Mouse (Mus musculus) brown adipose tissue, adult 24 weeks (tissue): ENCODE measurements around the gene Sema3b. TPM values are rescaled to one million over a fixed set of nuclear protein-coding genes. Genes with fewer than 3 reads are reported as not detected.
A peak's percentile ranks its signal among the peaks of the same experiment; 100 is the strongest.

ENCODE experiments used
- H3K27ac ChIP-seq: fragments of 200-500 bp; replicated peaks from 2 replicates; pipeline ENCODE4 v1.5.1; 2012; ENCODE audit warnings: low read depth, mild to moderate bottlenecking, low read length
- H3K4me1 ChIP-seq: fragments of 200-500 bp; 2 replicates; pipeline ENCODE4 v1.6.1; 2012; ENCODE audit warnings: low read length, mixed read lengths; ENCODE audit not compliant: control insufficient read depth, insufficient read depth, insufficient read length
- H3K4me3 ChIP-seq: fragments of 200-500 bp; 2 replicates; pipeline ENCODE4 v1.5.1; 2012; ENCODE audit warnings: low read depth, mild to moderate bottlenecking, low read length, moderate library complexity; ENCODE audit not compliant: insufficient read depth
- polyA plus RNA-seq: library from polyadenylated mRNA; stranded (reverse); fragments of >200 nt; gene quantifications from 2 replicates; pipeline ENCODE4 v1.2.4, GENCODE M21; 2012; ENCODE audit not compliant: missing spikeins, insufficient read depth, insufficient read length

Sema3b gene
- polyA plus RNA-seq, 1 experiment, result 3.3 TPM

DNA sequence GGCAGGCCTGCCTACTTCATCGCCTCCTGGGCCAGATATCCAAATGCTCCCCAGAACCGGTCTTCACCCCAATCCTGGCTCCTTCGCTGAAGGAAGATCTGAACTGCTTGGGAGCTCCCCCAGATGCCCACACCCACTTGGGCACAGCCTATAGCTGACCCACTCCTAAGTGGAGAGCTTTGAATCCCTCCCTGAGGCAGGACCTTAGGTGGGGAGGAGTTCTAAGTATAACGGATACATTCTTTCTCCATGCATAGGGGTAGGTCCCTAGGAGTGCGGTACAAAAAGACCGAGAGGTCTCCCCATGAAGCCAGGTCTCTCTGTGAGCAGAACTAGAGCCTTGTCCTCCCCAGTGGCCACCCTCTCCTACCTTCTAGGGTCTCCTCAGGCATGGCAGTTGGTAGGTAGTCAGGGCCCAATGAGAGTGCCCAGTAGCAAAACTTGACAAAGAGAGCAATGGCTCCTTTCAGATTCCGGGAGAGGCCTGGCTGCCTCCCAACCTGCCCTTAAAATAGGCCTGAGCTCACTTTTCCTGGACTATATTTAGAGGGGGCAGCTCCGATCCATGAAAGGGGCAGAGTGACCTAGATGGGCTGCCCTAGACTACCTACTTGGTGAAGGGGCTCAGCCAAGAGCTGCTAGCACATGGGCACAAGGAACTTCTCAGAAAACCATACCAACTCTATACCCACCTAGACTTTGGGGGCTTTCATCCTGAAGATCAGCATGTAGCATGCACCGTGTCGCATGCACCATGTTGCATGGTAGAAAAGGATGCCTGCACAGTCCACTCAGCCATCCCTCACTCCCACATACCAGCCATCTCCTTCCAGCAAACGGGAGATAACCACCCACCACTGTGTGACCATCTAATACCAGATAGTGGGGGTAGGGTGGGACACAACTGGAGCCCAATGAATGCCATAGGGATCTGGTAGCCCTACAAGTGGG, 12.1 kb downstream of the Sema3b start:
- Histone ChIP-seq H3K27ac (peak overlapping the region; percentile 66), H3K4me1 (peaks cover 15% of the 10 kb centered on the region), H3K4me3 (peak overlapping the region; percentile 2; the same call in 1 of the 2 replicates)

DNA sequence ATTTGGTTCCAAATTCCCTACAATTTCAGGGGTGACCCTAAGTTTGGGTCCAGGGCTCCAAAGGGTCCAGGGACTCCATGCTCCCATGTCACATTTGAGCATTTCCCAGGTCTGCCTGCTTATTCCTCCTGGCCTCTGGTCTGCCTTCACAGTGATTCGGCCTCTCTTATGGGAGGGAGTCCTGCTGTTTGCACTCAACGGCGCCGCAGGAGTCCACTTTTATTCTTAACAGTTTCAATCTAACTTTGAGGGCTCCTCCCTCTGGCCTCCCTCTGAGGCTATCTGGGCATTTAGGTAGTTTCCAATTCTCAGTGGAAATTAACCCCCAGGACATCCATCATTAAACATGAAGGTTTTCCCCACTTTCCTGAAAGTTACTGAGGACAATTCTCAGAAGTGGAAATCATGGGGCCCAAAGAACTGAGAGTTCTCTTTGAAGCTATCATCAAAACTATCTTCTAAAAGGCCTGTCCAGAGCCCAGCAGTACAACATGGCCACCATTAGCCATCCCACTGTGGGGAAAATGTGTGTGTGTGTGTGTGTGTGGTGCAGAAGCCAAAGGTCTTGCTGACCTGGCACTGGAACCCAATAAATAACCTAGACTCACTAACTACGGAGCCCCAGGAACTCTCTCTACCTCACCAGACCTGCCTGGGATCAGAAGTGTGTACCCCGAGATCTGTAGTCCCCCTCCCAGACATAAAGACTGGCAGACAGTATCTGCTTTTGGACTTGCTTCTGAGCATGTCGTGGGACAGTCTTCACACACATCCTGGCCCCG, 14.6 kb downstream of the Sema3b start:
- Histone ChIP-seq H3K4me3 (no peak overlapping the region), H3K27ac (no peak overlapping the region), H3K4me1 (peaks cover 15% of the 10 kb centered on the region)

DNA sequence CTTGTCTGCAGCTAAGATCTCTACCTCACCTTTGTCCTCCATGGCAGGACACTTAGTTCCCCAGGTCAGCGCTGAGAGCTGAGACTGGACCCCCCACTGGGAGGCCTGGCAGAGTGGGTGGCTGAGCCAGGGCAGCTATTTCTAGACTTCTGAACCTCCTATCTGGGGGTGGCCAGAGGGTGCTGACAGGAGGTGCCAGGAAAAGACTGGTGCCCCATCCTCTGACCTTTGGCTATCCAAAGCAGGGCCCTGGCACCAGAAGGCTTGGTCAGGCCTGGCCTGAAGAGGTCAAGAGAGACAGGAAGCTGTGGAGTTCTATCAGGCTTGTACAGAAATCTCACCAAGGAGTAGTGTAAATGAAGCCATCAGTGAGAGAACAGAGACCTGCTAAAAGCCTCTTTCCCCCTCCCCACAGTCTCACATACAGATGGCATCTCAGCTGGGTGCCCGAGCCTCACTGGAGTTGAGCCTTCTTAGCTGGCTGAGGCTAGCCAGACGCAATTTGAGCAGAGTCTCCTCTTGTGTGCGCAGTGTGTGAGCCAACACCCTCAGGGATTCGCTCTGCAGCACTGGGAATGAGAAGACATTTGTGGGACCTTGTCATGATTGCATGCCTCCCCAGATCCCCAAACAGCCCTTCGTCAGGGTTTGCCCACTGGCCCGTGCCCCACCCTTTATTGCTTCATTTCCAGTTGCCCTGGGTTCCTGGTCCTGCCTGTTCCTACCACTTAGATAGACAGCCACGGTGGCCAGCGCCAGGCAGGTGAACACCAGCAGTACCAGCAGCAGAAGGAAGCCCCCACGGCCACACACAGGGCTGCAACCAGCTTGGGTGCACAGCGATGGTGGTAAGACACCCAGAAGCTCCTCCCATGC, 15.7 kb downstream of the Sema3b start:
- H3K4me3 ChIP-seq, result no peak overlapping the region

DNA sequence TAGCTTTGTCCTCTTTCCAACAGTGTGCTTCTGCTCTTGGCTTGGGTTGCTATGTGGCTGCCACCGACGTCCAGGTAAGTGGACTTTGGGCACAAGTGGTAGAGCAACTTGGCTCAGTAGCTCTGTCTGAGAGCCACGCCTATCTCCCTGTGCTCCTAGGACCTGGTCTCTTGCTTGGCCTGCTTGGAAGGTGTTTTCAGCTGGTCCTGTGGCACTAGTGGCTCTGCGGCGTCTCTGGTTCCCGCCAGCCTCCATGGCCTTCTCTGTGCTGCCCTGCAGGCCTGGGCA, 18.3 kb downstream of the Sema3b start:
- no peak overlapping the region for H3K4me3 ChIP-seq
- no peak overlapping the region for H3K27ac ChIP-seq
- peaks cover 12% of the 10 kb centered on the region for H3K4me1 ChIP-seq

More for the DNA sequence above, 15.7 kb downstream of the Sema3b start:
- H3K4me1 ChIP-seq, result peaks cover 19% of the 10 kb centered on the region
- peak overlapping the region; percentile 26; the same call in 1 of the 2 replicates for H3K27ac ChIP-seq

DNA sequence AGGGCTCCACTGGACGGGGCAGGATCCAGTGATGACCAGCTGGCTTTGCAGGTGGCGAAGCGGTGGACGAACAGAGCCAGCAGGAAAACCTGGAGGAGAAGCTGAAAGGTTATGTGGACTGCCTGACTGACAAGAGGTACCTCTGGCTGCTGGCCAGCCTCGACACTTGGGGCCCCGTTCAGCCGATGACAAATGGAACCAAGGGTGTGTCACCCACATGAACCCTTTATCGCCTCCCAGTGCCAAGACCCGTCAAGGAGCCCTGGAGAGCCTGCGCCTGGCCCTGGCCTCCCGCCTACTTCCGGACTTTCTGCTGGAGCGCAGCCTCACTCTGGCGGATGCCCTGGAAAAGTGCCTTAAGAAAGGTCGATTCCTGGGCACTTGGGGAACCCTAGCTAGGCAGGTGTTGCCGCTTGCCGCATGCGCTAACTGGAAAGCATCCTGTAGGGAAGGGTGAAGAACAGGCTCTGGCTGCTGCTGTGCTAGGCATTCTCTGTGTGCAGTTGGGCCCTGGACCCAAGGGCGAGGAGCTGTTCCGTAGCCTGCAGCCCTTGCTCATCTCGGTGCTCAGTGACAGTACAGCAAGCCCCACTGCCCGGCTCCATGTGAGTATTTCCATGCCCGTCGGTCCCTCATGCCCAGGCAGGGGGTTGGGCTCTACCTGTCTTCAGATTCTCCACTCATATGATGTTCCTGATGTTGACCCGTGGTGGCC, 18.8 kb downstream of the Sema3b start:
- H3K27ac ChIP-seq, result no peak overlapping the region

DNA sequence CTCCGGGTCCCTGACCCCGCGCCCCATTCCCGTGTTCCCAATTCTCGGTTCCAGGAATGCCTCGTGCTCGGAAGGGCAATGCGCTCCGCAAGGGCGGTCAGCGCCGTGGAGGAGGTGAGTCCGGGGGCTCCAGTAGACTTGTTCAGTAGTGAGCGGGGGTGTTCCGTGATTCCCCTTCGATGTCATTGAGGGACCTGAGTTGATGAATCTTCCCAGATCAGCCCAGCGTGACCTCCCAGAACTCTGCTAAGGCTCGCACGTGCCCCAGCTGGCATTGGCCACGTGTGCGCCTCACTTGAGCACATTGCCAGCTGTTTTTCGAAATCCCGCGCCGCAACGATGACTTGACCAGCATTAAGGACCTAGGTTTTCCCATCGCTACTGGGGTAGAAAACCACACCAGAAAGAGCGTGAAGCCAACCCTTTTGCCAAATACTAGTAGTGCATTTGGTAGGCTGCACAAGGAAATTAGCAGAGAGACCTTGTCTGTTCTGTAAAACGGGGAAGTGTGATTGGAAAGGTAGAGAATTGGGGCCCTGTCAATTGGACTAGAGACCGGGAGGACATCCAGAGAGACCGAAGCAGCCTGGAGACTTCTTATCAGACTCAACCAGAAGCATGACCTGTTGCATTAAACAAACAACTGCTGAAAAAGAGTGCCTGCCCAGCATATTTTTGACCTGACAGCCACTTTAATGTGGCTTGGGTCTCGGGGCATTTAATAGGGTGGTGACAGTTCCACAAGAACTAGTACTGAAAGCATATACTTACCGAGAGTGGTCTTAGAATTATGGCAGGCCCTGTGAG, 21.0 kb downstream of the Sema3b start:
- peak overlapping the region; percentile 63 for H3K4me3 ChIP-seq
- peaks cover 7% of the 10 kb centered on the region for H3K4me1 ChIP-seq
- H3K27ac ChIP-seq, result 0 out of 2 replicates have a peak overlapping the region, but pooled peaks have one; percentile 4

More for the DNA sequence above, 18.8 kb downstream of the Sema3b start:
- Histone ChIP-seq H3K4me3 (no peak overlapping the region), H3K4me1 (peaks cover 12% of the 10 kb centered on the region)

DNA sequence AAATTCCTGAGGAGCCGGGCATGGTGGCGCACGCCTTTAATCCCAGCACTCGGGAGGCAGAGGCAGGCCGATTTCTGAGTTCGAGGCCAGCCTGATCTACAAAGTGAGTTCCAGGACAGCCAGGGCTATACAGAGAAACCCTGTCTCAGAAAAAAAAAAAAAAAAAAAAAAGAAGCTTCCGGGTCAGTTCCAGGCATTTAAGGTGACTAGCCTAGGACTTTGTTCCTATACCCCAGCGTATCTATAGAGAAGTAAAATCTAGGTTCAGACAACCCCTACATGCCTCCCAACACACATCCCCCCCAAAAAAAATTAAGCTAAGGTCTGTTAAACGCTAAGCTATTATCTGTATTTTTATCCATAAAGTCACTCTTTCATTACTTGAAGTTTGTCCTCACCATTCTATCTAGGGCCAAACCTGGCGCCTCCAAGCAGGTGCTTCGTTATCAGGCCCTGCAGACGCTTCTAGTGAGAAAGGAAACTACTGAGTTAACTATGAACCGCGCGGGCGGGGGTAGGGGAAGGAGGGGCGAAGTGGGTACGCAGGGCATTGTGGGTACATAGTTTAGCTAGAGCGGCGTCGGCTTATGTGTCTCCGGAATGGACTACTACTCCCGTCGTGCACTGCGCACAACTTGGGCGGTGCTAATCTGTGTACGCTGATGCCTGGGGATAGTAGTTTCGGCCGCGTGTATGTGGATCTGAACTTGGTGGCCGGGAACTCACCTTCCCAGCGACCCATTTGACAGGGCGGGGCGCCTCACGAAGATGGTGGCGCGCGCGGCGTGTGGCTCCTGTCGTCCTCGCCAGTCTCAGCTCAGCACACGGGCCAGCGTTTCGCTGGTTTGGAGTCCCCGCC, 21.8 kb downstream of the Sema3b start, which contains the start of gene Ifrd2:
Gene Ifrd2 (plus strand): TSS at position 669 of the 859 bp plus-strand sequence.
- H3K27ac ChIP-seq, result 0 out of 2 replicates have a peak within 1 kb of the TSS, but pooled peaks have one; percentile 4
- H3K4me1 ChIP-seq, result peaks cover 7% of the 10 kb centered on the region
- peak within 1 kb of the TSS; percentile 63 for H3K4me3 ChIP-seq

DNA sequence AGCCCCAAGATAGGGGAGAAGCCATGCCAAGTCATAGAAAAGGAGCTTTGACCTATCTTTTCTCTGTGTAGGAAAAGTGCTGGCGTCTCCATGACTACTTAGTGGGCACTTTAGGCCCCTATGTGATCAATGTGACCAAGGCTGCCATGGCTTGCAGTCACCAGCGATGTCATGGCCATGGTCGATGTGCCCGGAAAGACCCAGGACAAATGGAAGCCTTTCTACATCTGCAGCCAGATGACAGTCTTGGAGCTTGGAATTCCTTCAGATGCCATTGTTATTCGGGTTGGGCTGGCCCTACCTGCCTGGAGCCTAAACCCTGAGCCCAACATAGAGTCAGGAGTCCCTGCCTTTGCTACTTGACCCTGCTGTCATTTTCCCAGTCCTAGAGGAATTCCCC, 22.5 kb downstream of the Sema3b start:
- Histone ChIP-seq H3K27ac (no peak overlapping the region), H3K4me1 (peaks cover 7% of the 10 kb centered on the region), H3K4me3 (no peak overlapping the region)

DNA sequence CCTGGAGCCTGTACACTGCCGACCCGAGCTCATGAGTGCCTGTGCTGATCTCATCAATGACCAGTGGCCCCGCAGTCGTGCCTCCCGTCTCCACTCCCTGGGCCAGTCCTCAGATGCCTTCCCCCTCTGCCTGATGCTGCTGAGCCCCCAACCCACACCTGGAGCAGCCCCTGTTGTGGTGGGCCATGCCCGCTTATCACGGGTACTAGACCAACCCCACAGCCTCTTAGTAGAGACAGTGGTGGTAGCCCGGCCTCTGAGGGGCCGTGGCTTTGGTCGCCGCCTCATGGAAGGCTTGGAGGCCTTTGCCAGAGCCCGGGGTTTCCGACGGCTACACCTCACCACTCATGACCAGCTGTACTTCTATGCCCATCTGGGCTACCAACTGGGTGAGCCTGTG, 25.9 kb downstream of the Sema3b start:
- H3K27ac ChIP-seq, result no peak overlapping the region
- no peak overlapping the region for H3K4me3 ChIP-seq
- peaks cover 8% of the 10 kb centered on the region for H3K4me1 ChIP-seq

DNA sequence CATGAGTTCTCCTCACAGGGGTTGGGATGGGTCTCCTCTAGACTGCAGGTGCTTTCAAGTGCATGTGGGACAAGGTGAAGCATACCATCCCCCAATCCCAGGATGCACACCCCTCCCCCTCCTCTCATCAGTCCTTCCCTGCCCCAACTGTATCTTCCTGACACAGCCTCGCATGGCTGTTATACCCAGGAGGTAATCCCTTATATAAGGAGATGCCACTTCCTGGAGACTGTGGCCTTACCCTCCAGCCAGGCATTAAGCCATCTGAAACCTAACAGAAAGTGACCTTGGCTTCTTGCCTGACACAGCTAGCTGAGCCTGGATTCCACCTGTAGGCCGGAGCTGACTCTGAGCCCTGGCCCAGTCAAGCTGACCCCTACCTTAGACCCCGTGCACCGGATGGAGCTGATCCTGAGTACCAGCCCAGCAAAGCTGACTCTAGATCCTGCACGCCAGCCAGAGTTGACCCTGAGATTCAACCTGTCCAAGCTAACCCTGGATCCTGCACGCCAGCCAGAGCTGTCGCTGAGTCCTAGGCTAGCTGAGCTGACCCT, 26.4 kb downstream of the Sema3b start:
- no peak overlapping the region for H3K27ac ChIP-seq

DNA sequence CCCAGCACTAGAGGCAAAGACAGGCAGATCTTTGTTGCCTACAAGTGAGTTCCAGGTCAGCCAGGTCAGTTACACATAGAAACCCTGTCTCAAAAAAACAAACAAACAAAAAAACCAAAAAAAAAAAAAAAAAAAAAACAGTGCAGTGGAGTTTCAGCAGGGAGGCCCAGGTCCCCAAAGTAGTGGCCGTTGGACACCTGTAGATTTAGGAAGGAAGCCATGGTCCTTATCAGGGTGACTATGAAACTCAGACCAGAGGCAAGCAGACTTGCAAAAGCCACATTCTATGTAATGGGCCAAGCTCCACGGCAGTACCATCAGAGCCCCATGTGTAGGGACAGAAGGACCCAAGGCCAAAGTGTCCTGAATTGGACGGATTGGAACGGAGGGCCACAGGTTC, 27.4 kb downstream of the Sema3b start:
- Histone ChIP-seq H3K27ac (no peak overlapping the region), H3K4me1 (peaks cover 9% of the 10 kb centered on the region; the same call in 1 of the 2 replicates), H3K4me3 (peak overlapping the region; percentile 64)

More for the DNA sequence above, 26.4 kb downstream of the Sema3b start:
- Histone ChIP-seq H3K4me1 (peaks cover 5% of the 10 kb centered on the region; the same call in 1 of the 2 replicates), H3K4me3 (no peak overlapping the region)

DNA sequence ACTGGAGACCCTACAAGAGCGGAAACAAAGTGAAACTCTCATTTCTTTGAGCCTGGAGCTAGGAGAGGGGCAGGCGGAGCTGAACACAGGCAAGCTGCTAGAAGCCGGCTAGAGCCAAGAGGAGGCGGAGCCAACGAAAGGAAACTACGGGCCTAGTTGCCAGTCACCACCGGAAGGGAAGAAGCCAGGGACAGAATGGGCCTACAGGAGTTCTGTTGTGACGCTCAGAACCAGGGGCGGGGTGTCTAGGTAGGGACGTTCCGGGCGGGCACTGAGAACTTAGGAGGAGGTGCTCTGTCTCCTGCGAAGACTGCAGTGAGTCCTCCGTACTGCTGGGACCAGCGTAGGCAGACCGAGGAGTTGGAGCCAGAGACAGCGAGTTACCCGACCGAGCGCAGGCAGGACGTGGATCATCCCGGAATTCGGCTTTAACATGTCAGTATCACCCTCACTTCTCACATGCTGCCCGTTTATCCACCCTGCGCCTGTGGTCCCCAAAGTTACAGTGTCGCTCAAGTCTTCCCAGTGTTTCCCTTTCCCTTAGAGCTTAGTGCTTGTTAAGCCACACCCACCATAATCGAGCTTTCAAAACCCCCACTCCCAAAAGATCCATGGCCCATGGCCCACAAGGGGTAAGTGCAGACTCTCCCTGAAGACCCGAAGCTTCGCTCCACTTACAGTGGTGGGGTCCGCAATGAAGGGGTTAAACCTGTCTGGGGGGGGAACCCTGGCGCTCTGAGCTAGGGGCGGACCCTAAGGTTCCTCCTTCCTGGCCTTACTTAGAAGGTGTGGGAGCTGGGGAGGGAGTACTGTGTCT, 28.3 kb downstream of the Sema3b start, which contains the start of gene Hyal3:
Gene Hyal3 (plus strand): TSS at position 318 of the 817 bp plus-strand sequence.
- Histone ChIP-seq H3K27ac (peak within 1 kb of the TSS; percentile 86), H3K4me3 (peak within 1 kb of the TSS; percentile 64), H3K4me1 (peaks cover 9% of the 10 kb centered on the region; the same call in 1 of the 2 replicates)
